Mouse (Mus musculus): ENCODE measurements around the gene Capn1.

DNA sequence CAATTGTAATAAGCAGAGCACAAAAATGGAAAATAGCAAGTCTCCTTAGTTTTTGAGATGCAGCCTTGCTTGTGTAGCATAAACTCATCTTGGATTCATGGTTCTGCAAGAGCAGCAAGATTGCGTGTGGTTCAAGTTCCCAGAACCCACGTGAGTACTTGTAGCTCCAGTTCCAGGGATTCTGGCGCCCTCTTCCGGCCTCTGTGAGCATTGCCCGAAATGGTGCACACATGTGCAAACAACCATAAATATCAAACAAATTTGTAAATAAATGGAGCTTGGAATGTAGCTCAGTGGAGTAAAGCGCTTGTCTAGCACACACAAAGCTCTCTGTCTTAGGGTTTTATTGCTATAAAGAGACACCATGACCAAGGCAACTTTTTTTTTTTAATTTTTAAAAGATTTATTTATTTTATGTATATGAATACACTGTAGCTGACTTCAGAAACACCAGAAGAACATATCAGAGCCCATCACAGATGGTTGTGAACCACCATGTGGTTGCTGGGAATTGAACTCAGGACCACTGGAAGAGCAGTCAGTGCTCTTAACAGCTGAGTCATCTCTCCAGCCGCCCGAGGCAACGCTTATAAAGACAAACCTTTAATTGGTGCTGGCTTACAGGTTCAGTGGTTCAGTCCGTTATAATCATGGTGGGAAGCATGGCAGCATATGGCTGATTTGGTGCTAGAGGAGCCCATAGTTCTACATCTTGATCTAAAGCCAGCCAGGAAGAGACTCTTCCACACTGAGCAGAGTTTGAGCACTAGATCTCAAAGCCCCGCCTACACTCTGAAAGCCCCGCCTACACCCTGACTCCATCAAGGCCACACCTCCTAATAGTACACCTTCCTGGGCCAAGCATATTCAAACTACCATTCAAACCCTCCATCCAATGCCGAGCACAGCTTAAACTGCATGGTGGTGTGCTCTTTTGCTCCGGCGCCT is 2.7 kb upstream of the Capn1 start:
- peak; percentile 30 to 71; a peak in 2 of 4 replicates for TF ChIP-seq POLR2A (IDR thresholded peaks at IDR 0.05; ENCODE audit: control insufficient read depth in 1 of 2, insufficient read depth in 1 of 2, low read depth in 1 of 2, low read length in 2 of 2, poor library complexity in 1 of 2)
- TF ChIP-seq NRF1 (IDR thresholded peaks at IDR 0.05; ENCODE audit: insufficient read depth, low read depth, low read length, poor library complexity, severe bottlenecking) = no peak
- TF ChIP-seq MYC (IDR thresholded peaks at IDR 0.05; ENCODE audit: low read depth, low read length) = peak; percentile 96
- peak; percentile 91 to 97 (median 93) for TF ChIP-seq CTCF (IDR thresholded peaks at IDR 0.05 in 2 of 3, conservative IDR thresholded peaks at IDR 0.05 in 1 of 3; ENCODE audit: control insufficient read depth in 1 of 3, insufficient read depth in 1 of 3, low read depth in 2 of 3, low read length in 3 of 3, poor library complexity in 1 of 3, severe bottlenecking in 1 of 3)
- TF ChIP-seq MXI1 (IDR thresholded peaks at IDR 0.05; ENCODE audit: low read depth, low read length) = peak; percentile 96
- 0 out of 2 replicates have a peak, but pooled peaks have one; percentile 24 for TF ChIP-seq GATA1 (IDR thresholded peaks at IDR 0.05; ENCODE audit: low read depth, low read length)

Data from MEL (cell line).